Mouse (Mus musculus) G1E (cell line): Measurements from ENCODE around the gene Anxa11.

ENCODE experiments used
- CTCF ChIP-seq: IDR thresholded peaks from 2 replicates; pipeline ENCODE4 v1.5.1; 2012; ENCODE audit warnings: low read depth, low read length, inconsistent platforms, mixed read lengths
- GATA1 ChIP-seq: IDR thresholded peaks from 2 replicates; pipeline ENCODE4 v1.6.1; 2012; ENCODE audit warnings: borderline replicate concordance, low read length, inconsistent platforms, mixed read lengths
- GATA2 ChIP-seq: IDR thresholded peaks from 2 replicates; pipeline ENCODE4 v1.6.1; 2012; ENCODE audit warnings: low read depth, low read length, inconsistent platforms, borderline replicate concordance
- TAL1 ChIP-seq: conservative IDR thresholded peaks from 2 replicates; pipeline ENCODE4 v1.6.1; 2012; ENCODE audit warnings: low read depth, low read length, inconsistent platforms, mixed read lengths

DNA sequence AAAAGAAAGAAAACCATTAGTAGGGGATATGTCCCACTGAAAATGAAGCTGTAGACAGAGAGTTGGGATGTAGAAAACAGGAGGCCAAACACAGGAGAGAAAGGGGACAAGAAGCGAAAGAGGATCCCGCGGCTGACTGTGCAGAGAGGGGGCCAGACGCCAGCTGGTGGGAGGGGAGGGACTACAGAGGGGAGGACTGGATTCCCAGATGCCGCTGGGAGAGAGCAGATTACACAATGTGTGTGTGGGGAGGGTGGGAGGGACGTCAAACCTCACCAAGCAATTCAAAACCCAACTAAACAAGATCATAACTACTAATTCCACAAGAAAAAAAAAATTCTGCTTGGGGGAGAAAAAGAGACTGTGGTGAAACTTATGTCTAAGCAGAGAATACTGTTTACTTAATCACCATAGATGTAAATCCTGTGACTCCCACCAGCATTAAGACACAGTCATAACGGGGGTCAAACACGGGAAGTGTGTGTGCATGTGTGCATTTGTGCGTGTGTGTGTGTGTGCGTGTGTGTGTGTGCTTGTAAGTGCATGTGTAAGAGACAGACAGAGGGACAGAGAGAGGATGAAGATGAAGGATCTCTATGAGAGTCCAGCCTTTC lies 46.3 kb upstream of the Anxa11 start:
- TF ChIP-seq TAL1 = no peak
- no peak for TF ChIP-seq GATA1
- no peak for TF ChIP-seq CTCF
- TF ChIP-seq GATA2 = no peak
